Mouse (Mus musculus) embryonic facial prominence, embryonic 11.5 days (tissue): ENCODE data around the gene Adam1a. TPM values are rescaled to one million over a fixed set of nuclear protein-coding genes. Genes with fewer than 3 reads are reported as not detected.

ENCODE experiments used
- ATAC-seq: fragments of 200-750 bp; cut with Nextera tagmentation; replicated peaks from 2 replicates; pipeline ENCODE4 v1.8.0; 2017; ENCODE audit warnings: low read depth; ENCODE audit not compliant: insufficient number of reproducible peaks, low FRiP score, low TSS enrichment
- DNase-seq: peaks from one replicate; pipeline ENCODE4 v3.0.0-alpha.2; 2015; ENCODE audit warnings: low spot score
- H3K27ac ChIP-seq: fragments of 300-500 bp; sonication (generic); replicated peaks from 2 replicates; pipeline ENCODE4 v1.5.1; 2014; ENCODE audit warnings: mild to moderate bottlenecking, low read depth, low read length, control low read depth
- H3K27me3 ChIP-seq: fragments of 300-500 bp; sonication (generic); 2 replicates; pipeline ENCODE4 v1.6.1; 2014; ENCODE audit warnings: mild to moderate bottlenecking, low read length, moderate library complexity, mixed read lengths; ENCODE audit not compliant: control insufficient read depth, insufficient read depth
- H3K36me3 ChIP-seq: fragments of 300-500 bp; sonication (generic); replicated peaks from 2 replicates; pipeline ENCODE4 v1.6.1; 2014; ENCODE audit warnings: low read depth, mild to moderate bottlenecking, low read length, moderate library complexity, mixed read lengths; ENCODE audit not compliant: control insufficient read depth, insufficient read depth
- H3K4me1 ChIP-seq: fragments of 300-500 bp; sonication (generic); 2 replicates; pipeline ENCODE4 v1.6.1; 2014; ENCODE audit warnings: low read length, mixed read lengths; ENCODE audit not compliant: control insufficient read depth, insufficient read depth
- H3K4me2 ChIP-seq: fragments of 300-500 bp; sonication (generic); 2 replicates; pipeline ENCODE4 v1.6.1; 2014; ENCODE audit warnings: low read depth, mild to moderate bottlenecking, control low read depth, low read length, moderate library complexity
- H3K4me3 ChIP-seq: fragments of 300-500 bp; sonication (generic); 2 replicates; pipeline ENCODE4 v1.5.1; 2014; ENCODE audit warnings: low read depth, low read length, control low read depth
- H3K9ac ChIP-seq: fragments of 300-500 bp; sonication (generic); replicated peaks from 2 replicates; pipeline ENCODE4 v1.6.1; 2014; ENCODE audit warnings: mild to moderate bottlenecking, control low read depth, low read length
- H3K9me3 ChIP-seq: fragments of 300-500 bp; sonication (generic); replicated peaks from 2 replicates; pipeline ENCODE4 v1.6.1; 2016; ENCODE audit warnings: mild to moderate bottlenecking, low read length, inconsistent platforms, mixed read lengths; ENCODE audit not compliant: control insufficient read depth
- whole genome bisulfite sequencing: fragments of 180-500 bp; shearing (Covaris S2); extraction: QIAGEN DNeasy Blood & Tissue Kit; methylation state at CpG from one replicate; pipeline ENCODE4 v1.1.7; 2014; 5-methylcytosine and 5-hydroxymethylcytosine counted together
- polyA plus RNA-seq: library from polyadenylated mRNA; unstranded; fragments of >200 nt; fragmentation: Nextera tagmentation; extraction: Ambion mirVana; gene quantifications from 2 replicates; pipeline ENCODE4 v1.2.1, GENCODE M21; 2014

Adam1a gene
- polyA plus RNA-seq, 1 experiment from 2014 or later: 1.5 TPM

DNA sequence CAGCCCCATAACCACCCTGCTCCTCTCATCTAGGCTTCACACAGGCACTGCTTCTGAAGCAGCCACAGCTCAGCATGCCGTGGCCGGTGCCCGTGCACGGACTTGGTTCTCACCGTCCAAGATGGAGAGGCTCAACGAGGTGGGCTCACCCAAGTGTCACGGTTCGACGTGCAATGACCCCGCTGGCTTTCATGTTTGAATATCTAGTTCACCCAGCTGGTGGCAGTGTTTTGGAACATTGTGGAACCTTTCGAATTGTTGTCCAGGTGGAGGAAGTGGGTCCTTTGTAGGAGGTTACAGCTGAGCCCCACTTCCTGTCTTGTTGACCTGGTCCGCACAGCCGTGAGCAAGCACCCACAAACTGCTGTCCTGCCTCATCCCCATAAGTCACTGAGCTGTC lies 28.9 kb upstream of the Adam1a start:
- no peak overlapping the region for H3K27ac ChIP-seq
- H3K9ac ChIP-seq: no peak overlapping the region
- no peak for DNase-seq
- H3K4me2 ChIP-seq: no peak overlapping the region
- 91% methylated on average over 13 of the region's 13 CpGs for WGBS
- H3K27me3 ChIP-seq: no peaks in the 10 kb centered on the region
- peaks cover 2% of the 10 kb centered on the region; the same call in 1 of the 2 replicates for H3K36me3 ChIP-seq
- ATAC-seq: no peak
- no peaks in the 10 kb centered on the region for H3K9me3 ChIP-seq
- H3K4me1 ChIP-seq: no peaks in the 10 kb centered on the region
- no peak overlapping the region for H3K4me3 ChIP-seq

DNA sequence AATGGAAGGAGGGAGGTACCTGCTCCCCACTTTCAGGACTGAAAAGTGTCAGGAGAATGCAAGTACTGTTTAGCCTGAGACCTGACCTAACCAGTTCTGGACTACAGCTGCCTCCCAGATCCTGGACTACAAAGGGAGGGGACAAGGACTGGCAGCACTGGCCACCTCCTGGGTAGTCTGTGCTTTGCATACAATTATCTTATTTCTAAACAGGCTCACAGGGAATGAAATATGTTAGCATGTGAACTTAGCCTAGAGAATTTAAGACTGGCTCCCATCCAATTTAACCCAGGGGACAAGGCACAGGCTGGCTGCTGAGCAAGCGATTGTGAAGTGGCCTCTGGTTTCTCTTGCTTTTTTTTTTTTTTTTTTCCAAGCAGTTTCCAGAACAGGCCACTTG lies 25.5 kb upstream of the Adam1a start:
- ATAC-seq: no peak
- H3K4me3 ChIP-seq: no peak overlapping the region
- H3K27me3 ChIP-seq: no peaks in the 10 kb centered on the region
- H3K4me1 ChIP-seq: no peaks in the 10 kb centered on the region
- peaks cover 2% of the 10 kb centered on the region; the same call in 1 of the 2 replicates for H3K36me3 ChIP-seq
- 88% methylated on average over 1 of the region's 1 CpGs for WGBS
- no peak overlapping the region for H3K4me2 ChIP-seq
- no peaks in the 10 kb centered on the region for H3K9me3 ChIP-seq
- no peak overlapping the region for H3K27ac ChIP-seq
- H3K9ac ChIP-seq: no peak overlapping the region
- no peak for DNase-seq

DNA sequence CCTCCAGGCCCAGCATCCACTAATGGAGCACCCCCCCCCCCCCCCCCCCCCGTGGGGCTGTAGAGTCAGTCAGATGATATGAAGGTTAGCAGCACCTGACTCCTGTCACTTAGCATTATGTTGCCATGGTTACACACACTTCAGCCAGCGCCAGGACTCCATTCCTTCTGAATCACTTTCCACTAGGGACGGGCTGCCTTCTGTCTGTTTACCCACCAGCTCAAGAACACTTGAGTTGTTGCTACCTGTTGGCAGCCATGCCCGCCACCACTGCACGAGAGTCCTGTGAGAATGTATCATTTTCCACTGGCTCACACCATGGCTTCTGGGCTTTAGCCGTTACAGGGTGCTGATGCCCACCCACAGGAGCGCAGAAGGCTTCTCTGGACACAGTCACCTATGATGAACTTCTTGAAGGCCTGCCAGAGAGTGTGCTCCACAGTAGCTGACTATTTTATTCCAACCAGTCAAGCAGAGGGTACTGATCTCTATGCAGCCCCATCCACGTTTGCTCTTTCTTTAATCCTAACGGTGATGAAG lies 24.7 kb upstream of the Adam1a start:
- H3K4me3 ChIP-seq: no peak overlapping the region
- DNase-seq (no peak), ATAC-seq (no peak)
- H3K4me1 ChIP-seq: no peaks in the 10 kb centered on the region
- H3K36me3 ChIP-seq: peaks cover 2% of the 10 kb centered on the region; the same call in 1 of the 2 replicates
- H3K27me3 ChIP-seq: no peaks in the 10 kb centered on the region
- H3K9me3 ChIP-seq: no peaks in the 10 kb centered on the region
- 82% methylated on average over 8 of the region's 9 CpGs for WGBS
- no peak overlapping the region for H3K4me2 ChIP-seq
- no peak overlapping the region for H3K9ac ChIP-seq
- no peak overlapping the region for H3K27ac ChIP-seq

DNA sequence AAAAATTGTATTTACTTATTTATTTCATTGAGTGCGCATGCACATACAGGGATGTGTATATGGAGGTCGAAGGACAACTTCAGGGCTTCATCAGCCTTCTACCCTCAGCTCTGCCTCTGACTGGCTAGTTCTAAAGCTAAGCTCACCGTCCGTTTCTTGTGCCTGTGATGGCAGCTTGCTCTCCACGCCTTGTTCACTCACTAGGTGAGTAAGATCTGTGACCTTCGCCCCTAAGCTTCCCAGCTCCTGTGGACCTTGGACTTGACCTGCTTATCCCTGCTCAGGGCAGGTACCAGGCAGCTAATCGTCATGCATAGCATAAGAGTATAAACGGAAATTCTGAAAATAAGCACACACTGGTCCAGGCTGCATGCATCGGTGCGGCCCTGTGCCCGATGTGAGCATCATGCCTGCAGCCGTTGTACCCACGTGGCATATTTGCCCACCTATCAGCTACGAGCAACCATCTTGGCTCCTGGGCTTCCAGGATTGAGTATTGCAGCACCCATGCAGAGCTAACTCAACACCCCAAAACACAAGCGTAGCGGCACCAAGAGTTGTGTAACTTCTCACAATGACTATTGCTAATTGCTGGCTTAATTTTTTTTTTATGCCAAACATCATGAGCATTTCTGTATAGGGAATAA lies 20.9 kb upstream of the Adam1a start:
- Histone ChIP-seq H3K9ac (no peak overlapping the region), H3K36me3 (no peaks in the 10 kb centered on the region), H3K4me1 (no peaks in the 10 kb centered on the region), H3K4me2 (no peak overlapping the region), H3K27ac (no peak overlapping the region), H3K4me3 (no peak overlapping the region), H3K9me3 (no peaks in the 10 kb centered on the region), H3K27me3 (no peaks in the 10 kb centered on the region)
- DNase-seq (no peak), ATAC-seq (no peak)
- WGBS: 88% methylated on average over 16 of the region's 16 CpGs

DNA sequence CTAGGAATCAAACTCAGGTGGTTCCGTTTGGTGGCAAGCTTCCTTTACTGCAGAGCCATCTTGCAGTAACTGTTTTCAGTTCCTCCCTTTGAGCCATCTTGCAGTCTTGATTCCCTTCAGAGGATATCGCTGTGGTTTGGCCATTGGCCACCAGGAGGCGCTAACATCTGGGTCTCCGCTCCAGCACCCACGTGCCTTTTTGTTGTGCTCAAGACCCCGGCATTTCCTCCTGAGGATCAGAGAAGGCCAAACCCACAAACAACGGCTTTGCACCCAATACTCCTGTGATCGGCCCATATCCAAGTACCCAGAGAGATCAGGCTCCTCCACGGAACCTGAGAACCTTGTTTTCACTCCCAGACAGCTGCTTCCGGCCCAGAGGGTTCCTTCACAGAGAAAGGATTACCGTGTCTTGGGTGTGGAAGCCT lies 19.2 kb upstream of the Adam1a start:
- 0 out of 2 replicates have a peak, but pooled peaks have one; percentile 17 for ATAC-seq
- Histone ChIP-seq H3K27ac (no peak overlapping the region), H3K9me3 (no peaks in the 10 kb centered on the region), H3K4me3 (no peak overlapping the region), H3K9ac (no peak overlapping the region), H3K36me3 (no peaks in the 10 kb centered on the region), H3K4me1 (no peaks in the 10 kb centered on the region), H3K27me3 (no peaks in the 10 kb centered on the region), H3K4me2 (peak overlapping the region; percentile 29)
- peak; percentile 94 for DNase-seq
- WGBS: 10% methylated on average over 11 of the region's 11 CpGs

DNA sequence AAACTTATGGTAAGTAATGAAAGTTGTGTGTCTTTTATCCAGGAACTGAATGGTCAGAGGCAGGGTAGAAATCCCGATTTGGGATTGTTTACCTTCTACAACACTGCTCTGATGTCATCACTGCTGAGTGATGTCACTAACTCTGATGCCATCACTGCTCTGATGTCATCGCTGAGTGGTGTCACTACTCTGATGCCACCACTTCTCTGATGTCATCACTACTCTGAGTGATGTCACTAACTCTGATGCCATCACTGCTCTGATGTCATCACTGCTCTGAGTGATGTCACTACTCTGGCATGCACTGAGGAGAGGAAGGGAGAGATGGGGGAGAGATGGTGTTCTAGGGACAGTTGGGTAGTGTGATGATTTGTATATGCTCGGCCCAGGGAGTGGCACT lies 17.2 kb upstream of the Adam1a start:
- Histone ChIP-seq H3K4me1 (no peaks in the 10 kb centered on the region), H3K27ac (no peak overlapping the region), H3K9me3 (no peaks in the 10 kb centered on the region), H3K36me3 (no peaks in the 10 kb centered on the region), H3K4me3 (no peak overlapping the region), H3K9ac (no peak overlapping the region), H3K4me2 (no peak overlapping the region), H3K27me3 (no peaks in the 10 kb centered on the region)
- 88% methylated on average over 3 of the region's 3 CpGs for WGBS
- DNase-seq (no peak), ATAC-seq (no peak)

DNA sequence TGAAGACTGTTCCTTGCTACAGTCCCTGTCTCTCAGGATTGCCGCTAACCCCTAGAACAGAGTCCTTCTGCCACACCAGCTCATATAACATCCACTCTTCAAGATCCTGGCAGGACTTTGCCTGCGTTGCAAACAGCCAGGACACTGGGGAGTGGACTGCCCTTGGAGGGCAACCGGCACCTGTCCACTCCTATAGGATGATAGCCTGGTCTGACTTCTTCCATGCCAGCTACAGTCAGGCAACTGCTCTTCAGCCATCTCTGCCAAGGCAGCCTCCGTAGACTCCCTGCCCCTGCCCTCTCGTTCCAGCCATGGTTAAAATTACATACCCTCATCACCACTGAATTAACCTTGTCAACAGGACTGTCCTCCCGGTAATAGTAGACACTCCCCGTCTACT lies 3.9 kb upstream of the Adam1a start:
- DNase-seq: no peak
- H3K27ac ChIP-seq: no peak overlapping the region

DNA sequence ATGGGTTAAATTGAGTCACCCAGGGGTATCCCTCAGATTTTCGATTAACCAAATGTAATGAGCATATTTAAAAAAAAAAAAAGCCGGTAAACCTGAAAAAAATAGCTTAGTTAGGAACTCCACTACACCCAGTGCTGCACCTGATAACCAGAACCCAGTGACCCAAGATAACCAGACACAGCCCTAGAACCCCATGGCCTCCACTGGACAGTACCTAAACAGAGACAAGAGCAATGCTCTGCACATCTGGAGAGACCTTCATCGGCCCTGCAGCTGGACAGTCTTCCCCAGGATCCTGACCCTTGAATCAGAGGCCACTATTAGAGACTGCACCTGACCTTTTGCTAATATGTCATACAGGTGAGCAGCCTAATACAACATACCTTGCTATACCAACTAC lies 1.8 kb upstream of the Adam1a start:
- Histone ChIP-seq H3K4me3 (no peak overlapping the region), H3K36me3 (no peaks in the 10 kb centered on the region), H3K4me1 (no peaks in the 10 kb centered on the region), H3K9ac (no peak overlapping the region), H3K27ac (no peak overlapping the region), H3K4me2 (no peak overlapping the region), H3K9me3 (no peaks in the 10 kb centered on the region), H3K27me3 (no peaks in the 10 kb centered on the region)
- no peak for DNase-seq
- 95% methylated on average over 3 of the region's 3 CpGs for WGBS
- ATAC-seq: no peak

More for the DNA sequence above, 3.9 kb upstream of the Adam1a start:
- 88% methylated on average over 7 of the region's 7 CpGs for WGBS
- ATAC-seq: no peak
- Histone ChIP-seq H3K9me3 (no peaks in the 10 kb centered on the region), H3K27me3 (no peaks in the 10 kb centered on the region), H3K9ac (no peak overlapping the region), H3K4me1 (no peaks in the 10 kb centered on the region), H3K4me3 (no peak overlapping the region), H3K4me2 (no peak overlapping the region), H3K36me3 (no peaks in the 10 kb centered on the region)
